Mouse (Mus musculus) bone marrow, adult 2 months (tissue): ENCODE results near the gene Pym1.
"Not testable (repeated sequence)": the region's sequence is repeated elsewhere in the genome, so short reads cannot be mapped to it uniquely, and the experiment has no call there.

Source experiments
- CTCF ChIP-seq: fragments of 200-500 bp; IDR thresholded peaks from 2 replicates; pipeline ENCODE4 v1.5.1; 2011; ENCODE audit warnings: low read length, control low read depth; ENCODE audit not compliant: control insufficient read depth, insufficient read depth
- POLR2A ChIP-seq: fragments of 200-500 bp; IDR thresholded peaks from 2 replicates; pipeline ENCODE4 v1.6.1; 2011; ENCODE audit warnings: low read depth, mild to moderate bottlenecking, control low read depth, low read length, borderline replicate concordance; ENCODE audit not compliant: control insufficient read depth

DNA sequence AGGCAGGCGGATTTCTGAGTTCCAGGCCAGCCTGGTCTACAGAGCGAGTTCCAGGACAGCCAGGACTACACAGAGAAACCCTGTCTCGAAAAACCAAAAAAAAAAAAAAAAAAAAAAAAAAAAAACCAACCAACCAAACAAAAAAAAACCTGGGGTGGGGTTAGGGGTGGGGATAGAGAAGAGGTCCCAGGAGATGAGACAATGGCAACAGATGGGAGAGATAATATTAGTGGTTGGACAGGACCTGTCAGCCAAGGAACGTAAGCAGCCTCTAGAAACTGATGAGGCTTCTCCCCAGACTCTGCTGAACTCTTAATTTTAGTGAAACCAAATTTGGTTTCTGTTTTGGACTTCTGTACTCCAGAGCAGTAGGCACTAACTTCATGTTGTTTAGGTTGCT is 22.2 kb upstream of the Pym1 start:
- TF ChIP-seq POLR2A, CTCF: not testable (repeated sequence)
